Mouse (Mus musculus) embryonic facial prominence, embryonic 15.5 days (tissue): Measurements from ENCODE around the gene Klc3. TPM values are rescaled to one million over a fixed set of nuclear protein-coding genes. Genes with fewer than 3 reads are reported as not detected.

Experiments
- ATAC-seq: fragments of 200-750 bp; cut with Nextera tagmentation; 2 replicates; pipeline ENCODE4 v1.8.0; 2017; ENCODE audit warnings: low read depth, moderate TSS enrichment; ENCODE audit not compliant: insufficient number of reproducible peaks, low FRiP score, low TSS enrichment
- H3K27ac ChIP-seq: fragments of 300-500 bp; sonication (generic); replicated peaks from 2 replicates; pipeline ENCODE4 v1.5.1; 2015; ENCODE audit warnings: mild to moderate bottlenecking, inconsistent platforms
- H3K27me3 ChIP-seq: fragments of 300-500 bp; sonication (generic); 2 replicates; pipeline ENCODE4 v1.6.1; 2015; ENCODE audit warnings: inconsistent platforms
- H3K36me3 ChIP-seq: fragments of 300-500 bp; sonication (generic); 2 replicates; pipeline ENCODE4 v1.6.1; 2015; ENCODE audit warnings: mild to moderate bottlenecking, inconsistent platforms
- H3K4me1 ChIP-seq: fragments of 300-500 bp; sonication (generic); 2 replicates; pipeline ENCODE4 v1.6.1; 2015; ENCODE audit warnings: inconsistent platforms
- H3K4me2 ChIP-seq: fragments of 300-500 bp; sonication (generic); replicated peaks from 2 replicates; pipeline ENCODE4 v1.6.1; 2015; ENCODE audit warnings: mild to moderate bottlenecking, inconsistent platforms
- H3K4me3 ChIP-seq: fragments of 300-500 bp; sonication (generic); replicated peaks from 2 replicates; pipeline ENCODE4 v1.5.1; 2015; ENCODE audit warnings: mild to moderate bottlenecking, inconsistent platforms
- H3K9ac ChIP-seq: fragments of 300-500 bp; sonication (generic); 2 replicates; pipeline ENCODE4 v1.6.1; 2015; ENCODE audit warnings: inconsistent platforms
- H3K9me3 ChIP-seq: fragments of 300-500 bp; sonication (generic); replicated peaks from 2 replicates; pipeline ENCODE4 v1.6.1; 2016; ENCODE audit warnings: inconsistent platforms
- WGBS: fragments of 180-500 bp; shearing (Covaris S2); methylation state at CpG from one replicate; pipeline ENCODE4 v1.1.7; 2015; 5-methylcytosine and 5-hydroxymethylcytosine counted together
- polyA plus RNA-seq: library from polyadenylated mRNA; unstranded; fragments of >200 nt; fragmentation: Nextera tagmentation; extraction: Ambion mirVana; gene quantifications from 2 replicates; pipeline ENCODE4 v1.2.1, GENCODE M21; 2015

Klc3 gene
- polyA plus RNA-seq, 1 experiment from 2014 or later, result 43.1 TPM

DNA sequence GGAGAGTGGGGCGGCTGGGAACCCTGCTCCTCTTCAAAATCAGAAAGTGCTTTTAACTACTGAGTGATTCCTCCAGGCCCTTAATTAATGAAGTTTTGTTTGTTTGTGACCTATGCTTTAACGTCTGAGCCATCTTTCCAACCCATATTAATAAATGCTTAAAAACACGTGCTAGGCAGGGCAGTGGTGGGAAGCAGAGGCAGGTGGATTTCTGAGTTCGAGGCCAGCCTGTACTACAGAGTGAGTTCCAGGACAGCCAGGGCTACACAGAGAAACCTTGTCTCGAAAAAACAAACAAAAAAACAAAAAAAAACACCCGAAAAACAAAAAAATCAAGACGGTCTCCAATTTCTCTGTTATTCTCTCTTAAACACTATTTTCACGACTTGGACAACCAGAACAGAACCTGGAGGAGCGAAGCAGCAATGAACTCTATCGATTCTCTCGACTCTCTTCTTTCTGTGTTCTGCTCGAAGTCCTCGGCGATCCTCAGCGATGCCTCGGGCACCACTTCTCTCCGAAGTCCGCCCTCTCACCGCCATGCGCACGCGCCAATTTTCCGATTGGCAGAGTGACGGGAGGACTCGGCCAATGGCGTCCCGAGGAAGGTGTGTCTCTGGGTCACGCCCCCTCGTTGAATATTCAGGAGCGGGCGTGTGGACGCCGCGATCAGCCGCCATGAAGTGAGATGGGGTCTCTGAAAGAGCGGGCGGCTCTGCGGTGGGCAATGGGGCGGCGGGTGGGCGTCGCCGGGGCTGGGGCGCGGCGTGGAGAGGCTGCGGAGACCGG lies 22.3 kb downstream of the Klc3 start, which contains the start of gene Ercc2:
Gene Ercc2, plus strand, starts transcription at position 634 of the 789 bp plus-strand sequence.
- peak within 1 kb of the TSS; percentile 77 for H3K9ac ChIP-seq
- H3K4me3 ChIP-seq, result peak within 1 kb of the TSS; percentile 94
- H3K4me1 ChIP-seq, result peaks cover 16% of the 10 kb centered on the region
- H3K9me3 ChIP-seq, result no peaks in the 10 kb centered on the region
- H3K4me2 ChIP-seq, result peak within 1 kb of the TSS; percentile 68
- peaks cover 43% of the 10 kb centered on the region for H3K36me3 ChIP-seq
- ATAC-seq, result peak; percentile 90
- H3K27ac ChIP-seq, result no peak within 1 kb of the TSS
- WGBS, result 6% methylated on average over 48 of the region's 48 CpGs
- H3K27me3 ChIP-seq, result no peaks in the 10 kb centered on the region

DNA sequence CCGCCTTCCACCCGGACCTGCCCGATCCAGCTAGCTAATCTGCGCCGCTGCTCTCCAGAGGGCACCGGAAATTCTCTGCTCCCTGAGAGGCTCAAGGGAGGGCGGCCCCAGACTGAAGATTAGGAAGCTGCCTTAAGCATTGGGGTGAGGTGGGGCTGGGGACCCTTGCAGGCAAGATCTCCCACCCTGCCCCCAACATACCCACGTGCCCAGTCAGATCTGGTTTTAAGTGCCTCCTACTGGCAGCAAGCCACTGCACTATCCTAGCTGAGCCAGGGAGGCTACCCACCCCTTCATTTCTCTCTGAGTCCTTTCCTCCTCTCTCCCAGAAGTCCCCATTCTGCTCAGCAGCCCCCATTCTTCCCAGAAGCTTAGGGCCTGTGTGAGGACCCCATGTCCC lies 25.9 kb downstream of the Klc3 start:
- ATAC-seq, result no peak
- Histone ChIP-seq H3K9ac (no peak overlapping the region), H3K27ac (no peak overlapping the region), H3K4me3 (no peak overlapping the region), H3K27me3 (no peaks in the 10 kb centered on the region), H3K4me1 (peaks cover 6% of the 10 kb centered on the region), H3K4me2 (no peak overlapping the region), H3K36me3 (peaks cover 36% of the 10 kb centered on the region), H3K9me3 (no peaks in the 10 kb centered on the region)
- 65% methylated on average over 8 of the region's 8 CpGs for WGBS

GRCm38 (mm10) chr7:19376019-19376418 lies 27.9 kb downstream of the Klc3 start:
- Histone ChIP-seq H3K4me2 (no peak overlapping the region), H3K4me1 (no peaks in the 10 kb centered on the region), H3K27me3 (no peaks in the 10 kb centered on the region), H3K4me3 (no peak overlapping the region), H3K9me3 (no peaks in the 10 kb centered on the region), H3K27ac (no peak overlapping the region), H3K9ac (no peak overlapping the region), H3K36me3 (peaks cover 42% of the 10 kb centered on the region)
- ATAC-seq, result no peak
- 84% methylated on average over 4 of the region's 4 CpGs for WGBS

- Histone ChIP-seq H3K9me3 (no peaks in the 10 kb centered on the region), H3K36me3 (peaks cover 45% of the 10 kb centered on the region), H3K27ac (no peak overlapping the region), H3K4me2 (no peak overlapping the region), H3K4me1 (no peaks in the 10 kb centered on the region), H3K27me3 (no peaks in the 10 kb centered on the region), H3K9ac (no peak overlapping the region), H3K4me3 (no peak overlapping the region)
- no peak for ATAC-seq
- 82% methylated on average over 18 of the region's 18 CpGs for WGBS
Measured at GRCm38 (mm10) chr7:19375368-19375767, 28.5 kb downstream of the Klc3 start.

DNA sequence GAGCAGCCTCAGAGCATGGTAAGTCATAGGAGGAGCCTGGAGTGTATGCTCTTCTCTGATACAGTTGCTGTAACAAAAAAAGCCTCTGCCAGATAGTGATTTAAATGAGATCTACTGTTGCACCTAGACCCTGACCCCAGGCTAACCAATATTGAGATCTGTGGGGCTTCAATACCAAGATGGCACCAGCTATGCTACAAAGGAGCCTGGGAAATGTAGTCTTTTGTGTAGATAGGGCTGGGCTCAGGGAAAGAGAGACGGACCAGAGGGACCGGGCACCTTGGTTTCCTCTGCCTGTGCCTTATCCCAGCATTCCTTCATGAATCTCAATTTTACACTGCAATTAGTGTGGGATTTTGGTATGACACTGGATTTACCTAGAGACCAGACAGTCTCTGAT lies 30.5 kb downstream of the Klc3 start:
- Histone ChIP-seq H3K27ac (no peak overlapping the region), H3K9me3 (no peaks in the 10 kb centered on the region), H3K4me3 (no peak overlapping the region), H3K9ac (no peak overlapping the region), H3K36me3 (peaks cover 47% of the 10 kb centered on the region), H3K27me3 (peaks cover 15% of the 10 kb centered on the region; the same call in 1 of the 2 replicates), H3K4me1 (peaks cover 6% of the 10 kb centered on the region; the same call in 1 of the 2 replicates), H3K4me2 (no peak overlapping the region)
- no peak for ATAC-seq
- WGBS, result 78% methylated on average over 2 of the region's 2 CpGs

GRCm38 (mm10) chr7:19369823-19370425 lies 34.0 kb downstream of the Klc3 start:
- H3K4me2 ChIP-seq, result peak overlapping the region; percentile 62
- no peaks in the 10 kb centered on the region for H3K9me3 ChIP-seq
- H3K9ac ChIP-seq, result peak overlapping the region; percentile 33; the same call in 1 of the 2 replicates
- H3K27ac ChIP-seq, result no peak overlapping the region
- 11% methylated on average over 46 of the region's 46 CpGs for WGBS
- peak; percentile 68 for ATAC-seq
- H3K4me1 ChIP-seq, result peaks cover 6% of the 10 kb centered on the region; the same call in 1 of the 2 replicates
- H3K27me3 ChIP-seq, result peaks cover 15% of the 10 kb centered on the region; the same call in 1 of the 2 replicates
- H3K4me3 ChIP-seq, result peak overlapping the region; percentile 42
- H3K36me3 ChIP-seq, result peaks cover 20% of the 10 kb centered on the region; the same call in 1 of the 2 replicates

DNA sequence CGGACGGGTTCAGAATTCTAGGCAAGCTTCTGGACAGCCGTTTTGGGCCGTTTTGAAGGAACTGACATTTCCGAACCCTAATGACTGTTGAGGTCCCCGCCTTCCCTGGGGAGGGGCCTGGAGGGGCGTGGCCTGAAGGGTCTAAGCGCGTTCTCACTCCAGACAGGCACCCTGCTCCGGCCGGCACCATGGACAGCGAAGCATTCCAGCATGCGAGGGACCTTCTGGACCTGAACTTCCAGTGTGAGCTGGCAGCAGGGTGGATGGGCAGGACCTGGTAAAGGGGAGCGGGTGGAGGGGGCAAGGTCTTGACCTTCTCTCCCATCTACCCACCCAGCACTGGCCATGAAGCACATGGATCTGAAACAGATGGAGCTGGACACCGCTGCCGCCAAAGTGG lies 35.5 kb downstream of the Klc3 start:
- Histone ChIP-seq H3K27ac (no peak overlapping the region), H3K36me3 (peaks cover 14% of the 10 kb centered on the region; the same call in 1 of the 2 replicates), H3K4me1 (peaks cover 16% of the 10 kb centered on the region; the same call in 1 of the 2 replicates), H3K9me3 (no peaks in the 10 kb centered on the region), H3K9ac (no peak overlapping the region), H3K4me3 (no peak overlapping the region), H3K27me3 (peaks cover 15% of the 10 kb centered on the region; the same call in 1 of the 2 replicates), H3K4me2 (no peak overlapping the region)
- 19% methylated on average over 16 of the region's 16 CpGs for WGBS
- ATAC-seq, result no peak

DNA sequence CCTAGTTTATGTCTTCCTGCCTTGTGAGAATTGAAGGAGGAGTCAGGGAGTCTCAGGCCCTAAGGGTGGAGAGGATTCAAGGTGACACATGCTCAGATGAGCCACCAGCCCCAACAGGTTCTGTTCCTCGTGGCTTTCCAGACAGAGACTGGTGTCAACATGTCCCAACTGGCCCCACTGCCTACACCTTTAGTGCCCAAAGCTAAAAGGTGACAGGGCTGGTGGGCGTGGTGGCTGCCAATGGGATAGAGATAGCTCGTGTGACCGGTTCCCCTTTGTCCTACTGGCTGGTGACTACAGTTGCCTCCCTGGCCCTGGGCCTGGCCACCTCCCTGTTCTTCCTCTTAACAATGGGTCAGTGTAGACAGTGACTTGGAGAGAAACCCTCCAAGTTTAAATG lies 38.5 kb downstream of the Klc3 start:
- no peak overlapping the region for H3K4me3 ChIP-seq
- peaks cover 37% of the 10 kb centered on the region for H3K4me1 ChIP-seq
- 61% methylated on average over 4 of the region's 4 CpGs for WGBS
- H3K4me2 ChIP-seq, result no peak overlapping the region
- ATAC-seq, result no peak
- no peak overlapping the region for H3K9ac ChIP-seq
- no peaks in the 10 kb centered on the region for H3K9me3 ChIP-seq
- peaks cover 15% of the 10 kb centered on the region; the same call in 1 of the 2 replicates for H3K27me3 ChIP-seq
- no peak overlapping the region for H3K27ac ChIP-seq
- 0 out of 2 replicates have a peak, but pooled peaks cover 2% of the 10 kb centered on the region for H3K36me3 ChIP-seq

GRCm38 (mm10) chr7:19363881-19364280 lies 40.0 kb downstream of the Klc3 start:
- H3K27me3 ChIP-seq, result peaks cover 5% of the 10 kb centered on the region; the same call in 1 of the 2 replicates
- peak; percentile 31; the same call in 1 of the 2 replicates for ATAC-seq
- peak overlapping the region; percentile 6; the same call in 1 of the 2 replicates for H3K4me3 ChIP-seq
- no peak overlapping the region for H3K9ac ChIP-seq
- H3K36me3 ChIP-seq, result no peaks in the 10 kb centered on the region
- H3K4me1 ChIP-seq, result peaks cover 31% of the 10 kb centered on the region
- peak overlapping the region; percentile 89 for H3K4me2 ChIP-seq
- WGBS, result 5% methylated on average over 18 of the region's 18 CpGs
- H3K9me3 ChIP-seq, result no peaks in the 10 kb centered on the region
- H3K27ac ChIP-seq, result peak overlapping the region; percentile 85

DNA sequence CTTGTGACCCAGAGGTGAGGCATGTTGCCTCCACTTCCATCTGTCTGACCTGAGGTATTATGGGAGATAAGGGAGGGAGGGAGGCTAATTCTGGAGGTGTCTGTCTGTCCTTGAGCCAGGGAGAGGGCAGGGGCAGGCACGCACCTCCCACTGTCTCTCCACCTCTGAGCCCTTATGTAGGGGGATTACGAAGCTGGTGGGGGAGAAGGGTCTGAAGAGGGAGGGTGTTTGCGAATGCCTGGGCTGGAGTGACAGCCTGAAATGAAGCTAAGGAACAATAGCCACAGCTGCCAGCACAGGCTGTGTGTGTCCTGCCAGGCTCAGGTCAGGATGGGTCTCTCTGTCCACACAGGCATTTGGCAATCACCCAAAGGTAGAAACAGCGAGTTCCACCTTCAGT lies 41.6 kb downstream of the Klc3 start:
- no peak for ATAC-seq
- H3K4me2 ChIP-seq, result peak overlapping the region; percentile 89
- 32% methylated on average over 4 of the region's 4 CpGs for WGBS
- peaks cover 47% of the 10 kb centered on the region for H3K4me1 ChIP-seq
- no peaks in the 10 kb centered on the region for H3K9me3 ChIP-seq
- peak overlapping the region; percentile 75 for H3K4me3 ChIP-seq
- H3K9ac ChIP-seq, result no peak overlapping the region
- peaks cover 8% of the 10 kb centered on the region; the same call in 1 of the 2 replicates for H3K36me3 ChIP-seq
- no peaks in the 10 kb centered on the region for H3K27me3 ChIP-seq
- H3K27ac ChIP-seq, result peak overlapping the region; percentile 85

DNA sequence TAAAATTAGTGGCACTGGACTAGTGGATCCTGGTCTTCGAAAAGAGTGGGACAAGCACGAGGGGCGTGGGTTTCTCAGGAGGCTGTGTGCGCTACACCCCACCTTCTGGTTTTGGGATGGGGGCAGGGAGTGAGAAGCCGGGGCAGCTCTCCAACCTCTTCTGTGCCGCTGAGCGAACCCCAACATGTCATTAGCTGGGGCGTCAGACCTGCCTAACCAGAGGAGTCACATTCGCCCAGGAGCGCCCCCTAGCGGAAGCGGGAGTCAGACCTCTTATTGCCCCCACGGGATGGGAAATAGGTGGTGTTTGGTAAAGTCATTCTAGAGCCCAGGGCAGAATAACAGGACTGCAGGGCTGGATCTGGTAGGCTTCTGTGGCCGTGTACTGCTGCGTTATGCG lies 42.2 kb downstream of the Klc3 start:
- WGBS, result 9% methylated on average over 16 of the region's 16 CpGs
- ATAC-seq, result no peak
- H3K4me2 ChIP-seq, result peak overlapping the region; percentile 89
- H3K27ac ChIP-seq, result peak overlapping the region; percentile 85
- peaks cover 49% of the 10 kb centered on the region for H3K4me1 ChIP-seq
- H3K27me3 ChIP-seq, result no peaks in the 10 kb centered on the region
- peak overlapping the region; percentile 75 for H3K4me3 ChIP-seq
- no peaks in the 10 kb centered on the region for H3K9me3 ChIP-seq
- H3K9ac ChIP-seq, result peak overlapping the region; percentile 61; the same call in 1 of the 2 replicates
- H3K36me3 ChIP-seq, result peaks cover 14% of the 10 kb centered on the region
